ENCODE assay signal across 17 mouse cellular contexts in the genomic region with DNA sequence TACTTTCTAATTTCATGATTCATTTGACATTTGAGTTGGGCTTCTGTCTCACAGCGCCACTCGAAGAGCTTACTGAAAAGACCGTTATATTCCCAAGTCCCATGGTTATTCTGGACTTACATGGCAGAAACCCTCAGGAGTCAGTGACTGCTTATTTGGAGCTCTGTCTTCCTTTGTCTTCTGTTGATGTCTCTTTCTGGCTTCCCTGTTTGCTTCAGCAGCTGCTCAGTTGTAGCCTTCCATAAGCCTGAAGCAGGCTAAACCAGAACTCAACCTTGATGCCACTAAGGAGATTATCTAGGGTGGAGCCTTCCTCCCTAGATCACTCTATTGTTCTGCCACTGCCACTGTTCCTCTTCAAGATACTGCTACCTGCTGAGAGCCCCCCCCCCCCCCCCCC. TPM values are rescaled to one million over a fixed set of nuclear protein-coding genes. Genes with fewer than 3 reads are reported as not detected.
"Had no signal": no experiment of that assay in that cellular context is flagged by ENCODE, and none has a peak within 500 bp of the region (broad histone marks: within the 10 kb centered on the region; RNA-seq: fewer than 3 reads in every experiment).

No protein-coding gene starts in this region.

RNA-seq across cellular contexts. Expression of gene Sele, which starts 27.3 kb away (rescaled TPM):
- total RNA-seq: gastrocnemius, adult 2 months; gastrocnemius, postnatal 10 days; hematopoietic stem cell, adult 5-6 weeks; layer of hippocampus, adult 2 months; layer of hippocampus, postnatal 10 days; layer of hippocampus, postnatal 25 days had no signal
- polyA plus RNA-seq: hindbrain, embryonic 12.5 days; hindbrain, embryonic 14.5 days; hindbrain, embryonic 16.5 days; kidney, embryonic 14.5 days; limb, embryonic 10.5 days; liver, embryonic 13.5 days; liver, embryonic 15.5 days had no signal

RNA-seq across cellular contexts. Expression of gene Sell, which starts 41.0 kb away (rescaled TPM):
- total RNA-seq: layer of hippocampus, postnatal 25 days; left cerebral cortex, adult 2 months; left cerebral cortex, postnatal 14 days; left cerebral cortex, postnatal 36 days had no signal
- polyA plus RNA-seq: hindbrain, embryonic 14.5 days; limb, embryonic 10.5 days; limb, embryonic 12.5 days had no signal
